Mouse (Mus musculus) heart, embryonic 15.5 days (tissue): ENCODE results near the gene Abraxas1. TPM values are rescaled to one million over a fixed set of nuclear protein-coding genes. Genes with fewer than 3 reads are reported as not detected.

Experiments
- ATAC-seq: fragments of 200-750 bp; cut with Nextera tagmentation; replicated peaks from 2 replicates; pipeline ENCODE4 v1.8.0; 2017; ENCODE audit warnings: low read depth, moderate TSS enrichment; ENCODE audit not compliant: insufficient number of reproducible peaks, insufficient read depth, low FRiP score
- H3K27ac ChIP-seq: fragments of 300-500 bp; sonication (generic); 2 replicates; pipeline ENCODE4 v1.5.1; 2015; ENCODE audit warnings: mild to moderate bottlenecking, inconsistent platforms
- H3K27me3 ChIP-seq: fragments of 300-500 bp; sonication (generic); 2 replicates; pipeline ENCODE4 v1.6.1; 2015; ENCODE audit warnings: inconsistent platforms
- H3K36me3 ChIP-seq: fragments of 300-500 bp; sonication (generic); 2 replicates; pipeline ENCODE4 v1.6.1; 2015; ENCODE audit warnings: mild to moderate bottlenecking, inconsistent platforms
- H3K4me1 ChIP-seq: fragments of 300-500 bp; sonication (generic); replicated peaks from 2 replicates; pipeline ENCODE4 v1.6.1; 2015; ENCODE audit warnings: inconsistent platforms
- H3K4me2 ChIP-seq: fragments of 300-500 bp; sonication (generic); 2 replicates; pipeline ENCODE4 v1.6.1; 2015; ENCODE audit warnings: inconsistent platforms, mild to moderate bottlenecking, moderate library complexity
- H3K4me3 ChIP-seq: fragments of 300-500 bp; sonication (generic); 2 replicates; pipeline ENCODE4 v1.5.1; 2015; ENCODE audit warnings: mild to moderate bottlenecking, inconsistent platforms
- H3K9ac ChIP-seq: fragments of 300-500 bp; sonication (generic); 2 replicates; pipeline ENCODE4 v1.6.1; 2015; ENCODE audit warnings: mild to moderate bottlenecking, inconsistent platforms
- H3K9me3 ChIP-seq: fragments of 300-500 bp; sonication (generic); replicated peaks from 2 replicates; pipeline ENCODE4 v1.6.1; 2016; ENCODE audit warnings: inconsistent platforms
- WGBS: fragments of 180-500 bp; shearing (Covaris S2); methylation state at CpG from one replicate; pipeline ENCODE4 v1.1.7; 2015; ENCODE audit warnings: mixed read lengths; 5-methylcytosine and 5-hydroxymethylcytosine counted together
- polyA plus RNA-seq: library from polyadenylated mRNA; unstranded; fragments of >200 nt; fragmentation: Nextera tagmentation; extraction: Ambion mirVana; gene quantifications from 2 replicates; pipeline ENCODE4 v1.2.1, GENCODE M21; 2015

Gene Abraxas1
- 31.2 and 33.9 TPM in 2 replicates for polyA plus RNA-seq

DNA sequence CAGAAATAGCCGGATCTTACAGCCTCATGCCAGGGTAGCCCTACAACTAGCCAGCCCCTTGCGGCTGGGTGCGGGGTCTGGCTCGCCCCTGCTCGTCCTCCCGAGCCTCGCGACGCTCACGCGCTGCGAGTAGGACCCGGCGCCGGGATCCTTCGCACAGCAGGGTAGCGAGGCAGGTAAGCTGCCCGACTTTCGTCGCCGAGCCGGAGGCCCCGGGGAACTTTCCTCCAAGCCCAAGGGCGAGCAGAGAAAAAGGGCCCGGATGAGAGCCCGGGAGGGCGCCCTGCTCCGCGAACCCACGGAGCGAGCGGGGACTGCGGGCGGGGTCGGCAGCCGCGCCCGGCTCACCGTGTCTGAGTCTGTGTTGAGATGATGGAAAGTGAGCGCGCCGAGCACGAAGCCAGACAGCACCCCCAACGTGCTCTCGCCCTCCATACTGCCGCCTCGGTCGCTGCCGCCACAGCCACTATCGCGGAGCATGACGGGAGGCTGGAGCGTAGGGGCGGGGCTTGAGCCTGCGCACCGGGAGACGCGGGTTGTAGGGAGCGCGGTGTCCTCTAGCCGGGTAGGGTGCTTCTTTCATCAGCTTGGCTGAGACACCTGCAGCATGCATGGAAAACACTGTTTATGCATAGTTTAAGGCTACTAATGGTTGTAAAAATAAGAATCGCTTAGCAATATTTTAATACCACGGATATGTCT lies at the start of gene Abraxas1:
Gene Abraxas1, minus strand, starts transcription at position 483 of the 702 bp plus-strand sequence.
- Histone ChIP-seq H3K27ac (peak within 1 kb of the TSS; percentile 91), H3K9ac (peak within 1 kb of the TSS; percentile 96), H3K27me3 (no peaks in the 10 kb centered on the region), H3K4me3 (peak within 1 kb of the TSS; percentile 94), H3K9me3 (no peaks in the 10 kb centered on the region), H3K4me2 (peak within 1 kb of the TSS; percentile 78), H3K4me1 (peaks cover 4% of the 10 kb centered on the region; the same call in 1 of the 2 replicates), H3K36me3 (peaks cover 4% of the 10 kb centered on the region)
- peak; percentile 94 for ATAC-seq
- under 1% methylated on average over 61 of the region's 63 CpGs for WGBS

DNA sequence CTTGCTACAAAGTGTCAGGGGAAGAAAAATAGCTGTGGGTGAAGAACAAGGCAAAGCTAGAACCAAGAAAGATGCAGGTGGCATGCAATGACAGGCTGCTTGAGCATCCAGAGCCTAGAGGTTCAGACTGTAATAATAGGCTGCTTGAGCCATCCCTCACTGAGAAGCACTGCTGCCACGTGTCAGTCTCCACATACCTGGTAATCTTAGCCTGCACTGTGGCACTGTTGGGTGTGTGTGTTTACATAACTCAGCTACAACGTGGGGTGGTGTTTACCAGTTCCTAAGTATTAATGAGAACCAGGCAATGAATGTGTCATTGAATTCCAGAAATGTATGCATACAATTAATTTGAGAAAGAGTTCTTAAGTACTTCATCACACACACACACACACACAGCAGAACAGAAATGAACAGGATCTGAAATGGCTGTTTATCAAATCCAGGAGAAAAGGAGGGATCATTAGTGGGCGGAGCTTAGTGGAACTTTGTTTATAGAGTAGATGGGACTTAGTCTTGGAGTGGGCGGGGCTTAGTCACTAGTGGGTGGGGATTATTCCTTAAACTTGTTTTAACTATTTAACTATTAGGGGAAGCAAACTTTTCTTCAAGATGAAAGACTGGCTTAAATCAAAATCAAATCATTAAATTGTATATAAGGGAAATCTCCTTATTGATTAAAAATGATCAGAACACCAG lies 48.6 kb upstream of the Abraxas1 start:
- no peak overlapping the region for H3K4me2 ChIP-seq
- no peaks in the 10 kb centered on the region for H3K27me3 ChIP-seq
- no peak overlapping the region for H3K9ac ChIP-seq
- no peak overlapping the region for H3K4me3 ChIP-seq
- H3K4me1 ChIP-seq, result peaks cover 21% of the 10 kb centered on the region
- no peak overlapping the region for H3K27ac ChIP-seq
- no peaks in the 10 kb centered on the region for H3K36me3 ChIP-seq
- WGBS, result 61% methylated on average over 4 of the region's 4 CpGs
- ATAC-seq, result no peak
- H3K9me3 ChIP-seq, result no peaks in the 10 kb centered on the region

DNA sequence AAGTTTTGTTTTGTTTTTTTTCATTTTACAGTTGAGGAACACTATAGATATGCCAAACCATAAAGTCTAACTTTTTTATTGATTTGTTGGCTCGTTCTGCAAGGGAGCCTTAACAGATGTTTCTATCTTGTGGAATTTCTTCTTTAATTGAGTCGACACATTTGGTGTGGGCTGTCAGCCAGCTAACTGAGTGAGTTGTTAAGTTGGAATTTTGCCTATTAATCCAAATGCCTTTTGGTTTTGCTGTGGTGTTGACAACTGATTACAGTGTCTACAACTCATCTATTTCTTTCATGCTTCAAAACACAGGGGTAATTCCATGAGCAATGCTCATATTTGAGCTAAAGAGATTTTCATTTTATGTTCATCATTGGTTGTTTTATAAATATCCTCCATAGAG lies 45.4 kb upstream of the Abraxas1 start:
- ATAC-seq, result no peak
- H3K9me3 ChIP-seq, result no peaks in the 10 kb centered on the region
- no peak overlapping the region for H3K27ac ChIP-seq
- H3K36me3 ChIP-seq, result no peaks in the 10 kb centered on the region
- no peak overlapping the region for H3K4me3 ChIP-seq
- peaks cover 35% of the 10 kb centered on the region for H3K4me1 ChIP-seq
- no peak overlapping the region for H3K9ac ChIP-seq
- 31% methylated on average over 2 of the region's 2 CpGs for WGBS
- no peaks in the 10 kb centered on the region for H3K27me3 ChIP-seq
- H3K4me2 ChIP-seq, result no peak overlapping the region

DNA sequence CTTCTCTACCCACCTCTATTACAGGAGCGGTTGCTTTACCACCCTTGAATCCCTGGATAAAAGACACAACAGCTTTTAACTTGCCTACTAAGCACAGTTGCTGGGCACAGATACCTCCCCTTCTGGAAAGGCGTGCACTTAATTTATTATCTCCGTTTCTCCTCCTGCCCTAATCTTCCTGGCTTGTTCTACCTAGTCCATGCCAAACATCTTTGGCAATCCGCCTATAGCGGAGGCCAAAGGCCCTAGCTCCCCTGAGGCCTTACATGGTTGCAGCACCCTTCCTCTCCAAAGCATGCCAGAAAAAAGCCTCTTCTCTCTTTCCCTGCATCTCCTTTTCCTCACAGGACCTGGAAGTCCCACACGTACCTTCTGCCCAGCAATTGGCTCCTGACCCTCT lies 43.7 kb upstream of the Abraxas1 start:
- WGBS, result 51% methylated on average over 6 of the region's 6 CpGs
- Histone ChIP-seq H3K27ac (peak overlapping the region; percentile 79), H3K4me2 (peak overlapping the region; percentile 24; the same call in 1 of the 2 replicates), H3K4me1 (peaks cover 47% of the 10 kb centered on the region), H3K36me3 (no peaks in the 10 kb centered on the region), H3K9ac (no peak overlapping the region), H3K27me3 (no peaks in the 10 kb centered on the region), H3K4me3 (no peak overlapping the region), H3K9me3 (no peaks in the 10 kb centered on the region)
- ATAC-seq, result peak; percentile 44

DNA sequence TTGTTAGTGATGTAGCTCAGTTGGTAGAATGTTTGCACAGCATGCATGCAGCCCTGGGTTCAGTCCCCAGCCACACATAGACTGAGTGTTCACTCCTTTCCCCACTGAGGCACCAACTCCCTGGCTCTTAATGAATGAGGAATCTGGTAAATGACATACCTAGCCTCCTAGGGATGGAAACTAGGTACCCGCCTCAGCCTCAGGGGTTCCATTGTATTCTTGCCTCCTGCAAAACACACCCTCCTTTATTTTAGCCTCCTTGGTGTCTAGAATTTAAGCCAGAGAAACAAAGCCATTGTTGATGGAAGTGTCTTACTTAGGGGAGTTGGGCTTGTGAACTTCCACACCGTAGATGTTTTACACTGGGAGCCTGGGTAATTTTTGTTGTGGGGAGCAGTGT lies 42.3 kb upstream of the Abraxas1 start:
- H3K36me3 ChIP-seq, result no peaks in the 10 kb centered on the region
- 90% methylated on average over 2 of the region's 2 CpGs for WGBS

DNA sequence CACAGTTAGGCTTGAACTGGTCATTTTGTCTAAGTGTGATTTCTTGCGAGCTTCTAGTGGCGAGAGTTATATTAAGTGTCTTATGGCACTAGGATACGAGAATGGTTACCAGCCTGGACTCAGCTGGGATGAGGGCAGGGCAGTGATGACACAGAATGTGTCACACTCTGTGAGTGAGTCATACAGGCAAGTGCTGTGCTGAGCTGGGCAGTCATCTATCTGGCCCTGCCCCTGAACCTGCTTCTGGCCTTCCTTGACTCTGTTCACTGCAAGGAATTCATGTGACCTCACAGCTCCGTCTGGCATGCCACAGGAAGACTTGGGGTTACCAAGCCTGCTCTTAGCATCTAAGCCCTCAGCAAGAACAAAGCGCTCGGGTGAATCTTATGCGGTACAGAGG lies 41.0 kb upstream of the Abraxas1 start:
- Histone ChIP-seq H3K9ac (no peak overlapping the region), H3K9me3 (no peaks in the 10 kb centered on the region), H3K4me1 (peaks cover 42% of the 10 kb centered on the region), H3K36me3 (no peaks in the 10 kb centered on the region), H3K4me2 (no peak overlapping the region), H3K27me3 (no peaks in the 10 kb centered on the region), H3K4me3 (no peak overlapping the region), H3K27ac (peak overlapping the region; percentile 78)
- WGBS, result 67% methylated on average over 7 of the region's 7 CpGs
- ATAC-seq, result 0 out of 2 replicates have a peak, but pooled peaks have one; percentile 32

More for the DNA sequence above, 42.3 kb upstream of the Abraxas1 start:
- Histone ChIP-seq H3K27ac (no peak overlapping the region), H3K9ac (no peak overlapping the region), H3K4me3 (no peak overlapping the region), H3K9me3 (no peaks in the 10 kb centered on the region), H3K4me1 (peaks cover 47% of the 10 kb centered on the region), H3K4me2 (no peak overlapping the region), H3K27me3 (no peaks in the 10 kb centered on the region)
- no peak for ATAC-seq

DNA sequence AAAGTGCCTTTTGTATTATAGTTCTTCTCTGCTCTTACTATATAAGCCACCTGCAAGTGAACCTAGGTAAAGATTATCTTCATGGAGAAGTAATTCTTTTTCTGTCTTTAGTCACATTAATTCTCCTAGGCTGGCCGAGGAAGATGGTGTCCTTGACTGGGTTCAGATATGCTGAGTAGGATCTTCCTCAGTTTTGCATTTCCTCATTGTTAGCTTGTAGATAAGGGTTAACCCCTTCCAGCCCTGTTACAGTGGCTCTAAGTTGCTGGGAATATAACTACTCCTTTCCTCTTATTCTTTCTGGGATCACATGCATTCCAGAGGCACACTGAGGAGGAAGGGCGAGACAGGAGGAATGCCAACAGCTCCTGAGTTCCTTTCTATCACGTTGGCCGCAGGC lies 40.4 kb upstream of the Abraxas1 start:
- H3K9ac ChIP-seq, result no peak overlapping the region
- H3K4me2 ChIP-seq, result no peak overlapping the region
- no peak overlapping the region for H3K4me3 ChIP-seq
- H3K27ac ChIP-seq, result peak overlapping the region; percentile 78
- ATAC-seq, result no peak; the same call in 1 of the 2 replicates
- H3K9me3 ChIP-seq, result no peaks in the 10 kb centered on the region
- 22% methylated on average over 4 of the region's 4 CpGs for WGBS
- no peaks in the 10 kb centered on the region for H3K36me3 ChIP-seq
- peaks cover 40% of the 10 kb centered on the region for H3K4me1 ChIP-seq
- H3K27me3 ChIP-seq, result no peaks in the 10 kb centered on the region

DNA sequence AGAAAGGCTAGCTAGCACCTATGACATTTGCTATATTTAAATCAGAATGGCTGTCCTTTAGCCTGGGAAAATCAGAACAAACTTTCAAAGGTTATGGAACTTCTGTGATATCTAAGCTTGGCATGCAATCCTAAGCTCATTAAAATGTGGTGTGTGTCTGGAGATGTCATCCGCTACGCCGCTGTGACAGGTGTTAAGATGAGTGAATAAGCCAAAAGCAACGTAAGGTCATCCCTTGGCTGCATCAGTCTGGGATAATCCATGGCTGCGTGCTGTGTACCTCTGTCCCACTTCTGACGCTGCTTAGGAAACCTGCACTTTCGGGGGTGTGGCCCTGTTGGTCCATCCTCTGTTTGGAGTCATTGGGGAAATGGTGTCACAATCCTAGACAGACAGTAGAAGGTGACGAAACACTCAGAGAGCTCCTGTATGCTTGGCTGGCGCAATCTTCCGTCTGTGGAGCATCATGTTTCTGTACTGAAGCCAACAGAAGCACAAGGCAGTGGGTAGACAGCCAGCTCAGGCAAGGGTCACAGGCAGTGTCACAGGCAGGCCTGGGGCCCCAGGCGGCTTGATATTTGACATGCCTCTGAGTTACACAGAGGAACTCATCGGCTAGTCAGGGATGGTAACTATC lies 39.8 kb upstream of the Abraxas1 start:
- H3K27me3 ChIP-seq, result no peaks in the 10 kb centered on the region
- peak; percentile 86 for ATAC-seq
- 26% methylated on average over 12 of the region's 12 CpGs for WGBS
- peak overlapping the region; percentile 78 for H3K27ac ChIP-seq
- no peak overlapping the region for H3K9ac ChIP-seq
- no peaks in the 10 kb centered on the region for H3K9me3 ChIP-seq
- no peak overlapping the region for H3K4me3 ChIP-seq
- H3K4me1 ChIP-seq, result peaks cover 35% of the 10 kb centered on the region
- no peak overlapping the region for H3K4me2 ChIP-seq
- no peaks in the 10 kb centered on the region for H3K36me3 ChIP-seq

DNA sequence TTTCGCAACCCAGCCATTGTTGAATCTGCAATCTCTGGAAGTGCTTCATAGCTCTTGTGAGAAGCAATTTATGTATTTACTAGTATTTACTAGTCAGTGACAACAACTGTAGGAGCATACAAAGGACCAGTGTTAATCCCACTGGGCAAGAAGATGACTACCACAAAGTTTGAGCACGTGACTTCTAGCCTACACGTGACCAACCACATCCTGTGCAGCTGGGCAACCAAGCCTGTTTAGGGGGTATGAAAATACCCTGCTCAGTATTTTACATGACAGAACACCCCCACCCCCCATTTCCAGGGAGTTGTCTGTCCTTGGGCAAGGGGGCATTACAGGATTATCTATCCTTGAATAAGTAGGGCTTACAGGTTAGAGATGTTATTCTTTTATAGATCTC lies 35.8 kb upstream of the Abraxas1 start:
- no peaks in the 10 kb centered on the region for H3K27me3 ChIP-seq
- H3K4me3 ChIP-seq, result no peak overlapping the region
- no peak overlapping the region for H3K4me2 ChIP-seq
- no peak overlapping the region for H3K27ac ChIP-seq
- no peak for ATAC-seq
- 89% methylated on average over 3 of the region's 3 CpGs for WGBS
- H3K9ac ChIP-seq, result no peak overlapping the region
- no peaks in the 10 kb centered on the region for H3K36me3 ChIP-seq
- peaks cover 15% of the 10 kb centered on the region for H3K4me1 ChIP-seq
- H3K9me3 ChIP-seq, result no peaks in the 10 kb centered on the region

DNA sequence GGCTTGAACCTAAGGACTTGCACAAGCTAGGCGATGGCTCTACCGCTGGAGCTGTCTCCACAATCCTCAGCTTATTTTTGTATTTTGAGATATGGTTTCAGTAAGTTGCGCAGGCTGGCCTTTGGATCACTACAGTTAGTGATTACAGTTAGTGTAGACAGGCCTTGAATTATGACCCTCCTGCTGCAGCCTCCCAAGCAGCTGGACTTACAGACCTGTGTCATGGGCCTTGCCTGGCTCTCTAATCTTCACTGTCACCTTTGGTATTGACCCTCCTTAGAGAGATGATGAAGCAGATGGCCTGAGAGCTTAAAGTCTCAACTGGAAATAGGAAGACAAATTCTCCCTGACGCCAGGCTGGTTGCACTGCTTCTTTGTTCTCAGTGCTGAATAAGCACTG lies 33.2 kb upstream of the Abraxas1 start:
- no peaks in the 10 kb centered on the region for H3K9me3 ChIP-seq
- no peak overlapping the region for H3K27ac ChIP-seq
- WGBS, result 68% methylated on average over 4 of the region's 4 CpGs
- H3K9ac ChIP-seq, result no peak overlapping the region
- ATAC-seq, result no peak
- peaks cover 4% of the 10 kb centered on the region; the same call in 1 of the 2 replicates for H3K36me3 ChIP-seq
- H3K4me2 ChIP-seq, result no peak overlapping the region
- no peaks in the 10 kb centered on the region for H3K4me1 ChIP-seq
- no peak overlapping the region for H3K4me3 ChIP-seq
- no peaks in the 10 kb centered on the region for H3K27me3 ChIP-seq

DNA sequence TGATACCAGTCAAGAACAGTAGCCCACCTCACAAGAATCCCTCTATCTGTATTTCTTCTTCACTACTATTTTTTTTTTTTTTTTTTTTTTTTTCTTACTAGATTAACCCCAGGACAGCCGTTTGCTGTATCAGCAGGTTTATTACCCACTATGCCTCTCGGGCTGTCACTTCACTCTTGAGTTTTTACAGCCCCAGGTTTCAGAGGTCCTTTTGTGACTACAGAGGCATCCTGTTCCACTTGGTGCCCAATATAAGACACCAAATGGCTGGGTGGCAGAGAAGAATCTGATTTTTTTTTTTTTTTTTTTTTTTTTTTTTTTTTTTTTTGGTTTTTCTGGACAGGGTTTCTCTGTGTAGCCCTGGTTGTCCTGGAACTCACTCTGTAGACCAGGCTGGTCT lies 26.4 kb upstream of the Abraxas1 start:
- Histone ChIP-seq H3K4me2 (peak overlapping the region; percentile 92), H3K4me1 (peaks cover 6% of the 10 kb centered on the region; the same call in 1 of the 2 replicates), H3K27ac (peak overlapping the region; percentile 95), H3K9me3 (no peaks in the 10 kb centered on the region; the same call in 1 of the 2 replicates), H3K9ac (peak overlapping the region; percentile 85), H3K4me3 (peak overlapping the region; percentile 82), H3K27me3 (no peaks in the 10 kb centered on the region), H3K36me3 (peaks cover 4% of the 10 kb centered on the region; the same call in 1 of the 2 replicates)
- ATAC-seq, result no peak
- 9% methylated on average over 2 of the region's 2 CpGs for WGBS
